Mouse (Mus musculus) kidney, adult 2 months (tissue): ENCODE results near the gene Dtd2.

ENCODE experiments used
- CTCF ChIP-seq: fragments of 200-500 bp; conservative IDR thresholded peaks from 2 replicates; pipeline ENCODE4 v1.5.1; 2011; ENCODE audit warnings: low read depth, mild to moderate bottlenecking, control low read depth, low read length, moderate library complexity, mixed read lengths; ENCODE audit not compliant: insufficient read depth, insufficient read length
- POLR2A ChIP-seq: fragments of 200-500 bp; IDR thresholded peaks from one replicate; pipeline ENCODE4 v1.6.1; 2011; ENCODE audit warnings: low read depth, low read length, control low read depth

- no peak for TF ChIP-seq POLR2A
- TF ChIP-seq CTCF: no peak
Measured at GRCm38 (mm10) chr12:51988536-51988935, 17.8 kb downstream of the Dtd2 start.
